Mouse (Mus musculus) bone marrow macrophage, adult 2 months (primary cell): ENCODE measurements around the gene Arl6ip5. TPM values are rescaled to one million over a fixed set of nuclear protein-coding genes. Genes with fewer than 3 reads are reported as not detected.
"Not testable (repeated sequence)": the region's sequence is repeated elsewhere in the genome, so short reads cannot be mapped to it uniquely, and the experiment has no call there.

Experiments used
- H3K27ac ChIP-seq: 2 replicates; pipeline ENCODE4 v1.5.1; 2012; ENCODE audit warnings: low read depth, low read length; ENCODE audit not compliant: insufficient read depth
- H3K4me1 ChIP-seq: 2 replicates; pipeline ENCODE4 v1.6.1; 2012; ENCODE audit warnings: low read length; ENCODE audit not compliant: control insufficient read depth, insufficient read depth
- H3K4me3 ChIP-seq: 2 replicates; pipeline ENCODE4 v1.5.1; 2012; ENCODE audit warnings: mild to moderate bottlenecking, low read length, moderate library complexity; ENCODE audit not compliant: insufficient read depth
- CTCF ChIP-seq: IDR thresholded peaks from 2 replicates; pipeline ENCODE4 v1.5.1; 2012; ENCODE audit warnings: low read depth, mild to moderate bottlenecking, low read length, moderate library complexity
- POLR2A ChIP-seq: IDR thresholded peaks from 2 replicates; pipeline ENCODE4 v1.6.1; 2012; ENCODE audit warnings: mild to moderate bottlenecking, low read depth, low read length, borderline replicate concordance
- polyA plus RNA-seq: library from polyadenylated mRNA; stranded (reverse); fragments of >200 nt; gene quantifications from 2 replicates; pipeline ENCODE4 v1.2.4, GENCODE M21; 2012; ENCODE audit not compliant: missing spikeins, insufficient read depth, insufficient read length

Gene Arl6ip5
- polyA plus RNA-seq, 1 experiment: 170 TPM

GRCm38 (mm10) chr6:97242522-97242921, 32.0 kb downstream of the Arl6ip5 start:
- Histone ChIP-seq H3K4me1 (no peaks in the 10 kb centered on the region), H3K27ac (no peak overlapping the region), H3K4me3 (no peak overlapping the region)
- TF ChIP-seq CTCF (no peak), POLR2A (no peak)

DNA sequence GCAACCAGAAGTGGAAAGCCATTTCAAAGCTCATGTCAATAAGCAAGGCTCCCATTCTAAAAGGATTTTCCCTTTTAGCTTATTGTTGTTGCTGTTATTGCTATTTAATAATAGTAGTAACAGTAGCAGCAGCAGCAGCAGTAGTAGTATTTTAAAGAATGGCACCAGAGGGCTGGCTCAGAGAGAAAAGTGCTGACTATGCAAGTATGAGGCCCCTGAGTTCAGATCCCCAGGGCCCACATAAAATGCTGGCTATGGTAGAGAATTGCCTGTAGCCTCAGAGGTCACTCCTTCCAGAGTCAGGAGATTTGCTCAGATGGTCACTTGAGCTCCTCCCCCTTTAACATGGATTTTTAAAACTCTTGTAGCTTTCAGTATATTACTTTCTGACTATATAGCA, 34.7 kb downstream of the Arl6ip5 start:
- H3K4me1 ChIP-seq: no peaks in the 10 kb centered on the region
- TF ChIP-seq CTCF: no peak
- no peak for TF ChIP-seq POLR2A

DNA sequence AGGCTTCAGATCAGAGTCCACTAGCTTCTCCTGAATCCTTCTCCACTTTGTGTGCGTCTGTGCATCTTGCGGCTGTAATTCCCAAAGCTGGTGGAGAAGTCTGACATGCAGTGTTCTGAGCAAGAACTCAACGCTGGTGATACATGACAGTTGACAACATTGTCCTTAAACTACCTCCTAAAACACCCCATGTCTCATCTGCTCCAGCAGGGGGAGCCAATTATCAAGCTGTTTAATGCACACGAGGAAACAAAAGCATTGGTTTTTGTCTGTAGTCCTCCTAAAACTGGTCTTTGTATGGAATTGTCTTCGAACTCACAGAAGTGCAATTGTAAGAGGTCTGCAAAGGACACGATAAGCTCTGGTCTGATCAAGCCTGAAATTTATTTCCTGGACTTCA, 40.5 kb downstream of the Arl6ip5 start:
- TF ChIP-seq POLR2A (no peak), CTCF (no peak)
- H3K4me1 ChIP-seq: peaks cover 9% of the 10 kb centered on the region
- H3K4me3 ChIP-seq: no peak overlapping the region
- H3K27ac ChIP-seq: no peak overlapping the region

More for the DNA sequence above, 34.7 kb downstream of the Arl6ip5 start:
- Histone ChIP-seq H3K4me3 (no peak overlapping the region), H3K27ac (no peak overlapping the region)

DNA sequence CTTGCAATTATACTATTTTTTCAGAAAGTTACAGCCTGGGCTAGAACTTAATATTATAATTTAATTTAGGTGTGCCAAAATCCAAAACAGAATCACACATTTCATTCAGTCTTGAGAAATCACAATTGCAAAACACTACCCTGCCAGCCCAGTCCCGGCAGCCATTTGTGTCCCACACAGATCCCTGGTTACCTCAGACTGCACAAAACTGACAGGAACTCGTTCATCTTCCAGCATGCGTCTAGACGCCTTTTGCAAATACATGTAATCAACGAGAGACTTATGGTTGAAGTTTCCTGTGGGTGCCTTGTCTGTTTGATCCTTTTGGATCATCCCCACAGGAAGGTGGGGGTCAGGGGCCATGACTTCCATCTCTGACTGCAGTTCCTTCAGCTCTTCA, 41.6 kb downstream of the Arl6ip5 start:
- Histone ChIP-seq H3K4me1 (peaks cover 9% of the 10 kb centered on the region), H3K4me3 (no peak overlapping the region), H3K27ac (no peak overlapping the region)
- no peak for TF ChIP-seq POLR2A

GRCm38 (mm10) chr6:97252711-97253221, 42.3 kb downstream of the Arl6ip5 start, which contains the start of gene Lmod3:
Gene Lmod3, minus strand, starts transcription at chr6:97252759.
- H3K4me3 ChIP-seq: no peak within 1 kb of the TSS
- H3K4me1 ChIP-seq: peaks cover 9% of the 10 kb centered on the region
- TF ChIP-seq POLR2A: no peak
- TF ChIP-seq CTCF: no peak
- H3K27ac ChIP-seq: no peak within 1 kb of the TSS

GRCm38 (mm10) chr6:97258489-97258888, 48.0 kb downstream of the Arl6ip5 start:
- TF ChIP-seq CTCF (no peak), POLR2A (no peak)

DNA sequence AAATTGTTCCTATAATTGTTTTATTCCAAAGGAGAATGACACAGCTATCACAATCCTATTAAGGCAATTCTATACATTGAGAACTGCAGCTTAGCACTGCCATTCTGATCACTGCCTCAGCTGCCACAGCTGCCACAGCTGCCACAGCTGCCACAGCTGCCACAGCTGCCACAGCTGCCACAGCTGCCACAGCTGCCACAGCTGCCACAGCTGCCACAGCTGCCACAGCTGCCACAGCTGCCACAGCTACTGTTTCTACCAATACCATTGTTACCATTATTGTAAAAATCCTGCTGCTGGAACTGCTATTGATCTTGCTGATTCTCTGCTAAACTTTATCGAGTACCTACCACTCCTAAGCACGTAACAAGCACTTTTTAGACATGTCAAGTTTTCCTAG, 49.4 kb downstream of the Arl6ip5 start:
- not testable (repeated sequence) for H3K27ac ChIP-seq, H3K4me1 ChIP-seq, H3K4me3 ChIP-seq

More at GRCm38 (mm10) chr6:97258489-97258888, 48.0 kb downstream of the Arl6ip5 start:
- Histone ChIP-seq H3K27ac (no peak overlapping the region), H3K4me3 (no peak overlapping the region), H3K4me1 (no peaks in the 10 kb centered on the region; the same call in 1 of the 2 replicates)

GRCm38 (mm10) chr6:97262229-97262628, 51.7 kb downstream of the Arl6ip5 start:
- TF ChIP-seq CTCF (no peak), POLR2A (no peak)
- no peaks in the 10 kb centered on the region; the same call in 1 of the 2 replicates for H3K4me1 ChIP-seq
- H3K27ac ChIP-seq: no peak overlapping the region
- no peak overlapping the region for H3K4me3 ChIP-seq

DNA sequence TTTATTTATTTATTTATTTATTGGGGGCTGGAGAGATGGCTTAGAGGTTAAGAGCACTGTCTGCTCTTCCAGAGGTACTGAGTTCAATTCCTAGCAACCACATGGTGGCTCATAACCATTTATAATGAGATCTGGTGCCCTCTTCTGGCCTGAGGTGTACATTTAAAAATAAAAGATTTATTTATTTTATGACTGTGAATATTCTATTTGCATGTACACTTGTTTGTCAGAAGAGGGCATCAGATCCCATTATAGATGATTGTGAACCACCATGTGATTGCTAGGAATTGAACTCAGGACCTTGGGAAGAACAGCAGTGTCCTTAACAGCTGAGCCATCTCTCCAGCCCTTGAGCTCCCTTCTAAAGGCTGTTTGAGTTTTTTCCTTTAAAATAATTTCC, 53.3 kb downstream of the Arl6ip5 start:
- not testable (repeated sequence) for H3K4me1 ChIP-seq, H3K4me3 ChIP-seq, H3K27ac ChIP-seq

GRCm38 (mm10) chr6:97265240-97265639, 54.8 kb downstream of the Arl6ip5 start:
- H3K4me1 ChIP-seq: no peaks in the 10 kb centered on the region
- no peak overlapping the region for H3K27ac ChIP-seq
- H3K4me3 ChIP-seq: no peak overlapping the region
- no peak for TF ChIP-seq CTCF
- no peak for TF ChIP-seq POLR2A

- no peak for TF ChIP-seq CTCF
- TF ChIP-seq POLR2A: no peak
- no peak overlapping the region for H3K27ac ChIP-seq
- H3K4me3 ChIP-seq: no peak overlapping the region
- H3K4me1 ChIP-seq: no peaks in the 10 kb centered on the region
These were observed 55.2 kb downstream of the Arl6ip5 start for GRCm38 (mm10) chr6:97265705-97266104.
